Mouse (Mus musculus): ENCODE measurements at regions not wholly inside any gene's neighbourhood (a gene's known extent, or its start where the extent isn't known, plus 50 kb on each side); places are given as distances from the start of the nearest gene placed in this dataset.

DNA sequence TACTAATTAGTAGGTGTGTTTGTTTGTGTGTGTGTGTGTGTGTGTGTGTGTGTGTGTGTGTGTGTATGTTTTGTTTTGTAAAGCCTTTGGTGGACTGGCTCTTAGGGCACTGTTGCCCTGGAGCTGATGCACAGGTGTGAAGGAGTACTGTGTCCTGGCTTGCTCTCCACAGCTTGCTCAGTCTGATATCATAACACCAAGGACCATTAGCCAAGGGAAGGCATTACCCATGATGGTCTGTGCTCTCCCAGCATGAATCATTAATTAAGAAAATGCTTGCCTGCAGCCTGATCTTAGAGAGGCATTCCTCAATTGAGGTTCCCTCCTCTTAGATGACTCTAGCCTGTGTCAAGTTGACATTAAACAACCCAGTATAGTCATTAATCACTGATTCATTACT, 54.7 kb downstream of the Spry2 start:
- TF ChIP-seq POLR2A (IDR thresholded peaks at IDR 0.05; ENCODE audit: borderline replicate concordance, extremely low read depth, insufficient read depth, insufficient read length) = no peak
- Histone ChIP-seq H3K4me1 (ENCODE audit: control insufficient read depth, insufficient read depth, low read length) (no peaks in the 10 kb centered on the region), H3K4me2 (replicated peaks; ENCODE audit: low read depth, low read length, severe bottlenecking) (no peak overlapping the region), H3K27ac (replicated peaks; ENCODE audit: low read depth, low read length) (no peak overlapping the region), H3K4me3 (replicated peaks; ENCODE audit: low read length) (no peak overlapping the region), H3K9me3 (ENCODE audit: control insufficient read depth, low read length) (no peaks in the 10 kb centered on the region), H3K9ac (ENCODE audit: low read depth, low read length, severe bottlenecking) (no peak overlapping the region), H3K27me3 (ENCODE audit: control insufficient read depth, insufficient read depth, low read length) (no peaks in the 10 kb centered on the region), H3K36me3 (ENCODE audit: control insufficient read depth, insufficient read depth, low read length) (no peaks in the 10 kb centered on the region)
- DNase-seq (ENCODE audit: low spot score) = no peak
- ATAC-seq (ENCODE audit: low FRiP score, low read depth) = no peak

DNA sequence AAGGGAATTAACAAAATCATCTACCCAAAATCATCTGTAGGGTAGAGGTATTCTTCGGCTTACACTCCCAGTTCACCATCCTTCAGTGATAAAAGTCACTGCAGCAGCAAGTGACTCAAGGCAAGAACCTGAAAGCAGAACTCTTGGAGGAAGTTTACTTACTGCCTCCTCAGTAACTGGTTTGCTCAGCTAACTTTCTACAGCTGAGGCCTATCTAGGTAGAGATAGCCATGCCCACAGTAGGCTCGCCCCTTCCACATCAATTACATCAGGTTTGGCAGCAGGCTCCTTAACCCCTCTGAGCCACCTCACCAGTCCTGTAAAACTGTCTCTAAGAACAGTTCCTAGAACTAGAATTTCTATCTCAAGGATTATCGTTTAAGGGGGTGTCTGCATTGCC, 59.1 kb downstream of the Spry2 start:
- no peaks in the 10 kb centered on the region for H3K27me3 ChIP-seq (ENCODE audit: control insufficient read depth, insufficient read depth, low read length)
- no peak overlapping the region for H3K27ac ChIP-seq (replicated peaks; ENCODE audit: low read depth, low read length)
- no peaks in the 10 kb centered on the region for H3K4me1 ChIP-seq (ENCODE audit: control insufficient read depth, insufficient read depth, low read length)
- no peak for TF ChIP-seq POLR2A (IDR thresholded peaks at IDR 0.05; ENCODE audit: borderline replicate concordance, extremely low read depth, insufficient read depth, insufficient read length)
- H3K36me3 ChIP-seq (ENCODE audit: control insufficient read depth, insufficient read depth, low read length) = no peaks in the 10 kb centered on the region
- no peaks in the 10 kb centered on the region for H3K9me3 ChIP-seq (ENCODE audit: control insufficient read depth, low read length)
- DNase-seq (ENCODE audit: low spot score) = no peak
- H3K4me3 ChIP-seq (replicated peaks; ENCODE audit: low read length) = no peak overlapping the region
- H3K9ac ChIP-seq (ENCODE audit: low read depth, low read length, severe bottlenecking) = no peak overlapping the region
- 71% methylated on average over 3 of the region's 3 CpGs for WGBS
- ATAC-seq (ENCODE audit: low FRiP score, low read depth) = no peak
- H3K4me2 ChIP-seq (replicated peaks; ENCODE audit: low read depth, low read length, severe bottlenecking) = no peak overlapping the region

DNA sequence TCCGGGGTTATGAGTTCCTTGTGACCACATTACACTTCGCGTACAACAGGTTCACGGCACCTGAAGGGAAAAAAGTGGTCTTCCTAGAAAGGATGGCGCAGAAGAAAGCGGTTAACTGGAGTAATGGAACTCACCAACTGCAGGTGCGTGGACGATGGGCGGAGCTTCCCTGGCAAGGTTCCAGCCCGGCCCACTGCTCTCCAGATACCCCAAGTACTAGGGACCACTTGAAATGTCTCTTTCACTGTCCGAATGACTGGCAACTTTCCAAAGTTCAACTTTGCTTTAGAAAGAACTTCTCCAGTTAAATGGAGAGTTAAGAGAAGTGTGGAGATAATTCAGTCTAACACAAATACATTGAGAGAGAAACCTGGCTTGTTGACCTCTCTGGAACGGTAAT, 65.9 kb downstream of the Spry2 start:
- Histone ChIP-seq H3K4me3 (replicated peaks; ENCODE audit: low read length) (no peak overlapping the region), H3K4me1 (ENCODE audit: control insufficient read depth, insufficient read depth, low read length) (no peaks in the 10 kb centered on the region), H3K27ac (replicated peaks; ENCODE audit: low read depth, low read length) (no peak overlapping the region), H3K36me3 (ENCODE audit: control insufficient read depth, insufficient read depth, low read length) (no peaks in the 10 kb centered on the region), H3K4me2 (replicated peaks; ENCODE audit: low read depth, low read length, severe bottlenecking) (no peak overlapping the region), H3K9me3 (ENCODE audit: control insufficient read depth, low read length) (no peaks in the 10 kb centered on the region), H3K9ac (ENCODE audit: low read depth, low read length, severe bottlenecking) (no peak overlapping the region), H3K27me3 (ENCODE audit: control insufficient read depth, insufficient read depth, low read length) (no peaks in the 10 kb centered on the region)
- TF ChIP-seq POLR2A (IDR thresholded peaks at IDR 0.05; ENCODE audit: borderline replicate concordance, extremely low read depth, insufficient read depth, insufficient read length) = no peak
- WGBS = 83% methylated on average over 12 of the region's 12 CpGs
- no peak for DNase-seq (ENCODE audit: low spot score)
- no peak for ATAC-seq (ENCODE audit: low FRiP score, low read depth)

DNA sequence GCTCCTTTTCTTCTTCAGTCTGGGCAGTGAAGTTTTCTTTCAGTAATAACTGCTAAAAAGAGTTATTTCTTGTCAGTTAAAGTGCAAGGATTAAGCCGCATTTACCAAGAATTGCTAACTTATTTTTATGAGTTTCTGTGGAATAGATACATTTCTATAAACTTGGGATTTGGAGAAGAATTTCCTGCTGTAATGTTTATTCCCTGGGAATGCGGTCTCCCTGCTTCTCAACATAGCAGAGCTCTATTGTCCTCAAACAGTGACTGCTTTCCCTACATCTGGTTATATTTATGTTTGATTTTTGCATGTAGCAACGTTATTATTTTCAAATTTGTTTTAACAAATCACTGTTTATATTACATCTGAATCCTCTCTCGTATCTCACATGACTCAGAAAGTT, 66.3 kb downstream of the Spry2 start:
- TF ChIP-seq POLR2A (IDR thresholded peaks at IDR 0.05; ENCODE audit: borderline replicate concordance, extremely low read depth, insufficient read depth, insufficient read length) = no peak
- 40% methylated on average over 4 of the region's 4 CpGs for WGBS
- no peak overlapping the region for H3K4me3 ChIP-seq (replicated peaks; ENCODE audit: low read length)
- H3K4me1 ChIP-seq (ENCODE audit: control insufficient read depth, insufficient read depth, low read length) = no peaks in the 10 kb centered on the region
- no peak overlapping the region for H3K9ac ChIP-seq (ENCODE audit: low read depth, low read length, severe bottlenecking)
- H3K27ac ChIP-seq (replicated peaks; ENCODE audit: low read depth, low read length) = no peak overlapping the region
- ATAC-seq (ENCODE audit: low FRiP score, low read depth) = no peak; the same call in 1 of the 2 replicates
- H3K9me3 ChIP-seq (ENCODE audit: control insufficient read depth, low read length) = no peaks in the 10 kb centered on the region
- H3K36me3 ChIP-seq (ENCODE audit: control insufficient read depth, insufficient read depth, low read length) = no peaks in the 10 kb centered on the region
- no peak overlapping the region for H3K4me2 ChIP-seq (replicated peaks; ENCODE audit: low read depth, low read length, severe bottlenecking)
- no peaks in the 10 kb centered on the region for H3K27me3 ChIP-seq (ENCODE audit: control insufficient read depth, insufficient read depth, low read length)
- no peak for DNase-seq (ENCODE audit: low spot score)

DNA sequence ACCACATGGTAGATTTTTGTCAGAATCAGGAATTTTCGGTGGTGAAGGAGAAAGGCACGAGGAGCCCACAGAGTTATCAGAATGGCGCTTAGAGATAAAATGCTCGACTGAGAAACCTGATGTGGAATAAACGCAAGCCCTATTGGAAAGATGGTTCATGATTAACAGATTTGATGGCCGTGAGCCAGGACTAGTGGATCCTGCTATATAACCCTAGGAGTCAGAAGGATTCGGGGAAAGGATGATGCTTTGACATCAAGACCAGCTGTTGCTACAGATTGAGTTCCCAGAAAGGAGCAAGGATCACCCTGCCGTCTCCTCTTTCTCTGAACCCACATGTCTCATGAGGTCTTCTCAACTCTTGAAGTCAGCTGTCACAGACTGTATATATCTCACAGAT, 73.5 kb downstream of the Spry2 start:
- TF ChIP-seq POLR2A (IDR thresholded peaks at IDR 0.05; ENCODE audit: borderline replicate concordance, extremely low read depth, insufficient read depth, insufficient read length) = no peak
- no peak overlapping the region for H3K4me3 ChIP-seq (replicated peaks; ENCODE audit: low read length)
- H3K9me3 ChIP-seq (ENCODE audit: control insufficient read depth, low read length) = no peaks in the 10 kb centered on the region
- no peaks in the 10 kb centered on the region for H3K36me3 ChIP-seq (ENCODE audit: control insufficient read depth, insufficient read depth, low read length)
- ATAC-seq (ENCODE audit: low FRiP score, low read depth) (no peak), DNase-seq (ENCODE audit: low spot score) (no peak)
- no peaks in the 10 kb centered on the region for H3K27me3 ChIP-seq (ENCODE audit: control insufficient read depth, insufficient read depth, low read length)
- H3K27ac ChIP-seq (replicated peaks; ENCODE audit: low read depth, low read length) = no peak overlapping the region
- WGBS = 83% methylated on average over 8 of the region's 8 CpGs
- no peak overlapping the region for H3K9ac ChIP-seq (ENCODE audit: low read depth, low read length, severe bottlenecking)
- H3K4me2 ChIP-seq (replicated peaks; ENCODE audit: low read depth, low read length, severe bottlenecking) = no peak overlapping the region
- H3K4me1 ChIP-seq (ENCODE audit: control insufficient read depth, insufficient read depth, low read length) = no peaks in the 10 kb centered on the region

DNA sequence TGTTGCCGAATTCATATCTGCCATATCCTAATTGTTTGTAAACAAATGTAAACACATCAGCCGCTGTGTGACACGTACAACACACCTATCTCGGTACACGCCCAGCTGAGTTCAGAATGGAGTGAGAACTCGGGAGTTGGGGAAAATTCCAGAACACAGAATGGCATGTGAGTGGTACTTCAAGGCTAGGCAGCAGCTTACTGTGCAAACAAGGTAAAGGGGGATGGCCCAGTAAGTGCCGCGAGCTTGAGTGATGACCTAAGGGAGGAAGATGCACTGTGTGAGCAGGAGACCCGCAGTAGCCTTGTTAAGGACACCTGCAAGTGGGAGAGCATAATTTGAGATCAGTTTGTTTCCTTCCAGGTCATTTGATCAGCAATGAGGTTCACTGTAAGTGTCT, 74.0 kb downstream of the Spry2 start:
- 88% methylated on average over 9 of the region's 9 CpGs for WGBS
- no peaks in the 10 kb centered on the region for H3K27me3 ChIP-seq (ENCODE audit: control insufficient read depth, insufficient read depth, low read length)
- H3K36me3 ChIP-seq (ENCODE audit: control insufficient read depth, insufficient read depth, low read length) = no peaks in the 10 kb centered on the region
- no peak for TF ChIP-seq POLR2A (IDR thresholded peaks at IDR 0.05; ENCODE audit: borderline replicate concordance, extremely low read depth, insufficient read depth, insufficient read length)
- no peak overlapping the region for H3K9ac ChIP-seq (ENCODE audit: low read depth, low read length, severe bottlenecking)
- no peak overlapping the region for H3K27ac ChIP-seq (replicated peaks; ENCODE audit: low read depth, low read length)
- H3K4me2 ChIP-seq (replicated peaks; ENCODE audit: low read depth, low read length, severe bottlenecking) = no peak overlapping the region
- H3K4me3 ChIP-seq (replicated peaks; ENCODE audit: low read length) = no peak overlapping the region
- DNase-seq (ENCODE audit: low spot score) (no peak), ATAC-seq (ENCODE audit: low FRiP score, low read depth) (no peak)
- no peaks in the 10 kb centered on the region for H3K9me3 ChIP-seq (ENCODE audit: control insufficient read depth, low read length)
- no peaks in the 10 kb centered on the region for H3K4me1 ChIP-seq (ENCODE audit: control insufficient read depth, insufficient read depth, low read length)
